Comparison of ENCODE assay signal across 8 mouse cellular contexts in genomic region chr5:86191356-86191755, GRCm38 (mm10). TPM values are rescaled to one million over a fixed set of nuclear protein-coding genes. Genes with fewer than 3 reads are reported as not detected.
A peak's percentile ranks its signal among the peaks of the same experiment; 100 is the strongest.
DNase-seq lines count a peak whose midpoint lies in the region; ATAC-seq and TF ChIP-seq lines count a peak whose summit lies in the region.

No protein-coding gene starts in this region.

- peak; percentile 71 for ATAC-seq in lung, embryonic 14.5 days (ENCODE audit: insufficient read depth)
- ATAC-seq in forebrain, embryonic 14.5 days, result peak; percentile 76
- peak; percentile 65; the same call in 1 of the 2 replicates for ATAC-seq in midbrain, embryonic 14.5 days (ENCODE audit: low FRiP score, low TSS enrichment)

- WGBS in lung, embryonic 14.5 days, result 13% methylated on average over 4 of the region's 4 CpGs
- WGBS in forebrain, embryonic 14.5 days, result 15% methylated on average over 4 of the region's 4 CpGs
- WGBS in midbrain, embryonic 14.5 days, result 12% methylated on average over 4 of the region's 4 CpGs

- no peaks in the 10 kb centered on the region for H3K9me3 ChIP-seq in lung, embryonic 14.5 days (ENCODE audit: low read depth, low read length)
- H3K9me3 ChIP-seq in forebrain, embryonic 14.5 days (replicated peaks; ENCODE audit: control insufficient read depth, low read length), result no peaks in the 10 kb centered on the region
- H3K9me3 ChIP-seq in midbrain, embryonic 14.5 days (ENCODE audit: control insufficient read depth, low read length), result no peaks in the 10 kb centered on the region

- no peaks in the 10 kb centered on the region for H3K4me1 ChIP-seq in lung, embryonic 14.5 days (ENCODE audit: insufficient read depth)
- H3K4me1 ChIP-seq in forebrain, embryonic 14.5 days (ENCODE audit: control insufficient read depth, insufficient read depth, low read length), result no peaks in the 10 kb centered on the region
- H3K4me1 ChIP-seq in midbrain, embryonic 14.5 days (ENCODE audit: control insufficient read depth, insufficient read depth, low read length), result no peaks in the 10 kb centered on the region

- no peak overlapping the region for H3K27ac ChIP-seq in lung, embryonic 14.5 days (ENCODE audit: low read depth)
- no peak overlapping the region for H3K27ac ChIP-seq in forebrain, embryonic 14.5 days (ENCODE audit: low read depth, low read length)
- H3K27ac ChIP-seq in midbrain, embryonic 14.5 days (replicated peaks; ENCODE audit: low read depth, low read length), result no peak overlapping the region

- H3K36me3 ChIP-seq in lung, embryonic 14.5 days (ENCODE audit: insufficient read depth), result no peaks in the 10 kb centered on the region
- H3K36me3 ChIP-seq in forebrain, embryonic 14.5 days (ENCODE audit: control insufficient read depth, insufficient read depth, low read length), result no peaks in the 10 kb centered on the region
- H3K36me3 ChIP-seq in midbrain, embryonic 14.5 days (ENCODE audit: control insufficient read depth, insufficient read depth, low read length), result no peaks in the 10 kb centered on the region

- peak; percentile 65 for TF ChIP-seq CTCF in lung, embryonic 14.5 days (IDR thresholded peaks at IDR 0.05; ENCODE audit: low read depth)

- H3K27me3 ChIP-seq in lung, embryonic 14.5 days (ENCODE audit: insufficient read depth, low read length), result no peaks in the 10 kb centered on the region
- H3K27me3 ChIP-seq in forebrain, embryonic 14.5 days (replicated peaks; ENCODE audit: control insufficient read depth, insufficient read depth, low read length), result no peaks in the 10 kb centered on the region
- no peaks in the 10 kb centered on the region for H3K27me3 ChIP-seq in midbrain, embryonic 14.5 days (ENCODE audit: control insufficient read depth, insufficient read depth, low read length)

- no peak overlapping the region for H3K9ac ChIP-seq in lung, embryonic 14.5 days
- no peak overlapping the region for H3K9ac ChIP-seq in forebrain, embryonic 14.5 days (ENCODE audit: low read length)
- no peak overlapping the region for H3K9ac ChIP-seq in midbrain, embryonic 14.5 days (replicated peaks; ENCODE audit: low read length)

- H3K4me3 ChIP-seq in lung, embryonic 14.5 days (ENCODE audit: low read depth, low read length), result no peak overlapping the region
- no peak overlapping the region for H3K4me3 ChIP-seq in forebrain, embryonic 14.5 days (ENCODE audit: low read depth, low read length)
- no peak overlapping the region for H3K4me3 ChIP-seq in midbrain, embryonic 14.5 days (replicated peaks; ENCODE audit: low read depth, low read length)

- H3K4me2 ChIP-seq in lung, embryonic 14.5 days, result no peak overlapping the region
- no peak overlapping the region for H3K4me2 ChIP-seq in forebrain, embryonic 14.5 days (ENCODE audit: low read length)
- H3K4me2 ChIP-seq in midbrain, embryonic 14.5 days (ENCODE audit: low read length), result no peak overlapping the region

- DNase-seq in cerebellum, adult 8-10 months, result peak; percentile 20
- DNase-seq in cerebellum, adult 9-11 months, result no peak
- DNase-seq in lung, embryonic 14.5 days, result peak; percentile 82
- DNase-seq in lung, adult 18-20 months, result no peak
- DNase-seq in forebrain, embryonic 14.5 days (ENCODE audit: low spot score), result peak; percentile 83
- peak; percentile 89 for DNase-seq in midbrain, embryonic 14.5 days
- no peak for DNase-seq in layer of hippocampus, postnatal 36 days
- no peak for DNase-seq in left cerebral cortex, adult 9 months (ENCODE audit: low spot score in 2 of 2)

RNA-seq across cellular contexts. Expression of gene Gnrhr, which starts 6.3 kb away (rescaled TPM):
- not detected in 2 replicates for polyA plus RNA-seq in lung, embryonic 14.5 days (2014; fragmentation: Nextera tagmentation; extraction: Ambion mirVana)
- not detected in 2 replicates for polyA plus RNA-seq in forebrain, embryonic 14.5 days (2014; fragmentation: Nextera tagmentation; extraction: Ambion mirVana)
- polyA plus RNA-seq in midbrain, embryonic 14.5 days (2014; fragmentation: Nextera tagmentation; extraction: Ambion mirVana), result not detected in 2 replicates
- not detected for total RNA-seq in layer of hippocampus, postnatal 36 days (2021)

RNA-seq across cellular contexts. Expression of gene Uba6, which starts 18.8 kb away (rescaled TPM):
- 18.3 and 19.1 TPM in 2 replicates for polyA plus RNA-seq in lung, embryonic 14.5 days (2014; fragmentation: Nextera tagmentation; extraction: Ambion mirVana)
- 18.9 and 25.9 TPM in 2 replicates for polyA plus RNA-seq in forebrain, embryonic 14.5 days (2014; fragmentation: Nextera tagmentation; extraction: Ambion mirVana)
- polyA plus RNA-seq in midbrain, embryonic 14.5 days (2014; fragmentation: Nextera tagmentation; extraction: Ambion mirVana), result 17.1 and 20.2 TPM in 2 replicates
- 10 to 100 TPM; 24.2 to 24.6 TPM for total RNA-seq in layer of hippocampus, postnatal 36 days (2021)

Comparison
In these comparisons a context has a peak if more than half of its experiments do, and no peak if none do; other contexts are left out.
1. DNase-seq: peak in cerebellum, adult 8-10 months (single experiment), lung, embryonic 14.5 days (single experiment), forebrain, embryonic 14.5 days (single experiment) and midbrain, embryonic 14.5 days (single experiment); none in cerebellum, adult 9-11 months (single experiment), lung, adult 18-20 months (0 of 2), layer of hippocampus, postnatal 36 days (0 of 2) and left cerebral cortex, adult 9 months (0 of 2).
2. Peak in every context shown above with its lines, with median percentiles within 50 percentile points of each other: ATAC-seq.